Mouse (Mus musculus) kidney, embryonic 16.5 days (tissue): ENCODE measurements around the gene Dpysl5. TPM values are rescaled to one million over a fixed set of nuclear protein-coding genes. Genes with fewer than 3 reads are reported as not detected.

Source experiments
- ATAC-seq: fragments of 200-750 bp; cut with Nextera tagmentation; 2 replicates; pipeline ENCODE4 v1.8.0; 2017; ENCODE audit warnings: moderate TSS enrichment; ENCODE audit not compliant: low FRiP score, low TSS enrichment
- H3K27ac ChIP-seq: fragments of 300-500 bp; sonication (generic); 2 replicates; pipeline ENCODE4 v1.5.1; 2014; ENCODE audit warnings: low read length
- H3K27me3 ChIP-seq: fragments of 300-500 bp; sonication (generic); 2 replicates; pipeline ENCODE4 v1.6.1; 2014; ENCODE audit warnings: low read length, control low read depth, mixed read lengths; ENCODE audit not compliant: insufficient read depth
- H3K36me3 ChIP-seq: fragments of 300-500 bp; sonication (generic); 2 replicates; pipeline ENCODE4 v1.6.1; 2014; ENCODE audit warnings: low read length, control low read depth, mixed read lengths; ENCODE audit not compliant: insufficient read depth
- H3K4me1 ChIP-seq: fragments of 300-500 bp; sonication (generic); 2 replicates; pipeline ENCODE4 v1.6.1; 2014; ENCODE audit warnings: low read length, control low read depth, mixed read lengths; ENCODE audit not compliant: insufficient read depth
- H3K4me2 ChIP-seq: fragments of 300-500 bp; sonication (generic); replicated peaks from 2 replicates; pipeline ENCODE4 v1.6.1; 2014; ENCODE audit warnings: low read depth, low read length
- H3K4me3 ChIP-seq: fragments of 300-500 bp; sonication (generic); 2 replicates; pipeline ENCODE4 v1.5.1; 2014; ENCODE audit warnings: mild to moderate bottlenecking, low read length
- H3K9ac ChIP-seq: fragments of 300-500 bp; sonication (generic); replicated peaks from 2 replicates; pipeline ENCODE4 v1.6.1; 2014; ENCODE audit warnings: low read length
- H3K9me3 ChIP-seq: fragments of 300-500 bp; sonication (generic); 2 replicates; pipeline ENCODE4 v1.6.1; 2016; ENCODE audit warnings: low read length, control low read depth
- WGBS: fragments of 180-500 bp; shearing (Covaris S2); extraction: QIAGEN DNeasy Blood & Tissue Kit; methylation state at CpG from one replicate; pipeline ENCODE4 v1.1.7; 2014; 5-methylcytosine and 5-hydroxymethylcytosine counted together
- polyA plus RNA-seq: library from polyadenylated mRNA; unstranded; fragments of >200 nt; fragmentation: Nextera tagmentation; extraction: Ambion mirVana; gene quantifications from 2 replicates; pipeline ENCODE4 v1.2.1, GENCODE M21; 2015

Dpysl5 gene
- polyA plus RNA-seq, 1 experiment from 2014 or later = 5.4 TPM

DNA sequence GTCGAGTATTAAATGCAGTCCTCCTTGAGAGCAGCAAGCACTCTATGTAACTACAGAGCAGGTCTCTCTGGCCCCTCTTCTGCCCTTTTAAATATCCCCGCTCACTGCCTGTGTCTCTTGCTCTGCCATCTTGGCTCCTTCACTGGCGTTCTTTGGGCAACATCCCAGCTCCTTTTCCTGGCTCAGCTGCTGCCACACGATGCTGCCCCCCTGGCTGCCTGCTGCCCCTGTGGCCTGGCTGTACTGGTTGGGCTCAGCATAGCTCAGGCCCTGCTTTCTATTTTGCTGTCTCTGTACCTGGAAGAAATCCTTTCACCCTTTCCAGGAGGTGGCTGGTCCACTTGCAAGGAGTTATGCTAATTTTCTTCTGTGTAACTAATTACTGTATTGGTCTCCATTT is 41.8 kb downstream of the Dpysl5 start:
- H3K4me3 ChIP-seq = no peak overlapping the region
- no peaks in the 10 kb centered on the region for H3K4me1 ChIP-seq
- no peak for ATAC-seq
- H3K27ac ChIP-seq = no peak overlapping the region
- H3K36me3 ChIP-seq = no peaks in the 10 kb centered on the region
- H3K9me3 ChIP-seq = no peaks in the 10 kb centered on the region
- H3K4me2 ChIP-seq = no peak overlapping the region
- no peaks in the 10 kb centered on the region for H3K27me3 ChIP-seq
- no peak overlapping the region for H3K9ac ChIP-seq
- WGBS = 78% methylated on average over 4 of the region's 4 CpGs

DNA sequence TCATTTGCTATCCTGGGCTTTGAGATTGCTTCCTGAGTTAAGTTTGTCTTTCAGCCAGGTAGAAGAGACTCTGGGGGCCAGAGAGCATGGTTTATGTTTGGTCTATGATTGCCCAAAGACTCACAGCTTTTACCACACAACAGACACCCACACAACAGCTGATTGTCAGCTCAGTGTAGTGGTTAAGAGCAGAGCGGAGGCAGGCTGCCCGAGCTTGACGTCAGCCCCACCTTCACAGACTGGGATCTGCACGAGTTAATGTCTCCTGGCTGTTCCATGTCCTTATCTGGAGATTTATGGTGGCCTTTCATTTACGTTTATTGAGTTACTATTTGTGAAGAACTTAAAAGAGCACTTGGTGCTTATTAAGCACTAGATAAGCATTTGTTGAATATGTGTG is 43.9 kb downstream of the Dpysl5 start:
- 47% methylated on average over 5 of the region's 5 CpGs for WGBS
- H3K36me3 ChIP-seq = no peaks in the 10 kb centered on the region
- no peak for ATAC-seq

DNA sequence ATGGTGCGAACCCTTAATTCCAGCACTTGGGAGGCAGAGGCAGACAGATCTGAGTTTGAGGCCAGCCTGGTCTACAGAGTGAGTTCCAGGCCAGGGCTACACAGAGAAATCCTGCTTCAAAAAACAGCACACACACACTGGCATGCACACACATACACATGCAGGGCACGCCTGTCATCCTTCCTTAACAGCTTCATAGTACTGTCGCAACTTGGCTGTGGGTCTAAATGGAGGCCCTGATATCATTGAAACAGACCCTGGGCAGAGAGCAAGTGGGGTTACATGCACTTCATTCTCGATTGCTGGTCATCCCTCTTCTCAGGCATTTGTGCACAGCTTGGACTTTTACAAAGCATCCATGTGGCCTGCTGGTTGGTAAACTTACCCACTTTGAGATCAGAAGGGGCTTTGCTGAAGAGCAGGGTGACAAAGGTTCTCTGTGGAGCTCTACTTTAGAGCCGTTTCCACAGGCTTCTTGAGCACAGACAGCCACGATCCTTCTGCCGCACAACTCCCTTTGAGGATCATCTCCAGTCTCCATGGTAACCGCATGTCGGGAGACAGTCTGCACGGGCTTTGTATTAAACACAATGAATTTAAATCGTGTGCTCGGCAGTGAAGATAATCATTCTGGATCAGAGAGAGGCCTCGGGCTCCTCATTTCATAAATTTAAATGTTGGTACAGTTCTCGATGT is 51.6 kb downstream of the Dpysl5 start:
- no peaks in the 10 kb centered on the region; the same call in 1 of the 2 replicates for H3K4me1 ChIP-seq
- H3K4me2 ChIP-seq = no peak overlapping the region
- no peak overlapping the region for H3K9ac ChIP-seq
- no peak for ATAC-seq
- no peaks in the 10 kb centered on the region for H3K9me3 ChIP-seq
- H3K4me3 ChIP-seq = no peak overlapping the region
- H3K27ac ChIP-seq = no peak overlapping the region
- H3K27me3 ChIP-seq = no peaks in the 10 kb centered on the region
- 77% methylated on average over 14 of the region's 14 CpGs for WGBS
- no peaks in the 10 kb centered on the region for H3K36me3 ChIP-seq

More for the DNA sequence above, 43.9 kb downstream of the Dpysl5 start:
- Histone ChIP-seq H3K4me1 (no peaks in the 10 kb centered on the region), H3K9me3 (no peaks in the 10 kb centered on the region), H3K4me2 (no peak overlapping the region), H3K27ac (no peak overlapping the region), H3K9ac (no peak overlapping the region), H3K4me3 (no peak overlapping the region), H3K27me3 (no peaks in the 10 kb centered on the region)

DNA sequence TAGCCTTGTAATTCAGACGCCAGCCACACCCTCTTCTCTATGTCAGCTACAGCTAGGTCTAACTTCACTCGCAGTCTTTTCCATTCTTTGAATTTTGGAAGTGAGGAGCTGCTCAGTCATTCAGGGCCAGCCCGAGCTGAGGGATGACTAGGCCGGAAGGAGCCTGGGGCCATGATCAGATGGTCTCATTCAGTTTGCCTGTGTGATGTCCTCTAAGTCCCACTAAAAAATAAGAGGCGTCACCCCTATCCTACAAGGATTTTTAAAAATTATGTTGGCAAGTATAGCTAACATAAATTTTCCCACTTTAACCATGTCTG is 52.1 kb downstream of the Dpysl5 start:
- WGBS = 86% methylated on average over 5 of the region's 5 CpGs
- Histone ChIP-seq H3K4me2 (no peak overlapping the region), H3K36me3 (no peaks in the 10 kb centered on the region), H3K27me3 (no peaks in the 10 kb centered on the region), H3K4me1 (peaks cover 4% of the 10 kb centered on the region), H3K4me3 (no peak overlapping the region), H3K9me3 (no peaks in the 10 kb centered on the region), H3K9ac (no peak overlapping the region), H3K27ac (no peak overlapping the region)
- ATAC-seq = no peak

DNA sequence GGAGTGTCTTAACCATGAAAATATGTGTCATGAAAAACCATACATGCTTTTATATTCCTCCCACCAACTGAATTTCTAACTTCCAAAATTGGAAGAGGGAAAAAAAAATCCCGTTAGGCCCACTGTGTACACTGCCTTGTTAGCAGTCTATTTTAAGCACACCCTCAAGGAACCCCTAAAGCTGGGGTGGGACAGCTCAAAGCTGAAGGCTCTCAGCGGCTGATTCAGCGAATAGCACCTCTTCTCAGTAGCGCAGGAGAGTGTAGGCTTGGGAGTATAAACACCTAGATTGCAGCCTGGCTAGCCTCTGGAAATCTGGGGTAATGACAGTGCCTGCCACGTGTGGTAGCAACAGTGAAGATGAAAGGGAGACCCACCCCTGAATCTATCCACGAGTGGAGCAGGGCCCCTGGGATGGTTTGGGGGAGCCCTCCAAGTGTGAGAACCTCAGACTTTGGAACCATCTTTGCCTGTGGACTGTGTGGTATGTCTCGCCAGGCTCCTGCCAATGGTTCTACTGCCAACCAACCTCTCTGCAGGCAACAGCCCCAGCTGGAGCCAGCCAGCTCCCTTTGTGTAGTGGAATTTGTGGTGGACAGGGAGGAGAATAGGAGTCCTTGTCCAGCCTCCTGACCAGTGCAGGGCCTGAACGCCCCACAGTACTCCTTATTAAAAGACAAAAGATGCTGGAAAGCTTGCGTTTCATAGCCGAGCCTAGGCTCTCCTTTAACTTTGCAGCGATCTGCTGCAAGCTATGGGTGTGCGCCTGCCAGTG is 54.4 kb downstream of the Dpysl5 start:
- Histone ChIP-seq H3K4me2 (no peak overlapping the region), H3K4me3 (no peak overlapping the region), H3K9me3 (no peaks in the 10 kb centered on the region), H3K27me3 (no peaks in the 10 kb centered on the region), H3K4me1 (peaks cover 10% of the 10 kb centered on the region), H3K27ac (no peak overlapping the region), H3K9ac (no peak overlapping the region), H3K36me3 (no peaks in the 10 kb centered on the region)
- 80% methylated on average over 12 of the region's 12 CpGs for whole genome bisulfite sequencing
- ATAC-seq = no peak

DNA sequence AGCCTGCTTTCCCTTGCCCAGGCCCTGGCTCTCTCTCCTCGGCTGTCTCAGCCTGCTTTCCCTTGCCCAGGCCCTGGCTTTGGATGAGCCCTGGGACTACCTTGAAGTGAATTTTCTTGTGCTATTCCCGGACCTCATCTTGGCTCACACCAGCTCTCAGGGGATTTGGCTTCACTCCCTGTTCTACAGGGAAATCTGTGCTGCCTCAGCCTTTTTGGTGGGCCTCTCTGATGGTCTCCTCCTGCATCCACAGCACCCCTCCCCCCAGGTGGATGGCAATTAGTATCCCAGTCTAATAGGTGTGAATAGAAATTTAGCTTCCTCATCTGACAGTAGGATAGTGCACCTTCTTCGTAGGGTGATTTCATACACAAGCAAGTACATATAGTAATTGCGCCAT is 56.7 kb downstream of the Dpysl5 start:
- Histone ChIP-seq H3K36me3 (no peaks in the 10 kb centered on the region), H3K27ac (no peak overlapping the region), H3K4me2 (no peak overlapping the region), H3K9ac (no peak overlapping the region), H3K9me3 (no peaks in the 10 kb centered on the region), H3K4me3 (no peak overlapping the region), H3K27me3 (no peaks in the 10 kb centered on the region), H3K4me1 (peaks cover 15% of the 10 kb centered on the region)
- no peak for ATAC-seq
- 73% methylated on average over 4 of the region's 4 CpGs for WGBS

DNA sequence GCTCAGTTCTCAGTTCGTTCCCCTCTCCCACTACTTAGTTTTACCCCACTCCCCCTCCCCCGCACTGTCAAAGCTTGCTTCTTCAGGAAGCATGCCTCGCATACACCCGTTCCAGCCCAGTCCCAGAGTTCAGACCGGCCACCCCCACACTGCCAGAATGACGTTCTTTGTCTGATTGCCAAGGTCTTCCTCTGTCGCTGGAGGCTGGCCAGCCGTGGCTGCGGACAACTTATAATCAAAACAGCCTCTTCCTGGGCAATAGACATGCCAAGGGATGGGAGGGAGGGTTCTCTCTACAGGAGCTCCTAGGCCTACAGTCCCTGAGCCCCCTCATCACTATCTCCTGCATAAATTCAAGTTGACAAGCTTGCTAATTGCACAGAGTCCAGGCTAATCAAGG is 57.2 kb downstream of the Dpysl5 start:
- peaks cover 15% of the 10 kb centered on the region for H3K4me1 ChIP-seq
- H3K9me3 ChIP-seq = no peaks in the 10 kb centered on the region
- ATAC-seq = peak; percentile 76
- no peak overlapping the region for H3K4me3 ChIP-seq
- no peaks in the 10 kb centered on the region for H3K36me3 ChIP-seq
- no peaks in the 10 kb centered on the region for H3K27me3 ChIP-seq
- no peak overlapping the region for H3K27ac ChIP-seq
- H3K9ac ChIP-seq = no peak overlapping the region
- 0 out of 2 replicates have a peak overlapping the region, but pooled peaks have one; percentile 2 for H3K4me2 ChIP-seq
- WGBS = 9% methylated on average over 9 of the region's 9 CpGs

DNA sequence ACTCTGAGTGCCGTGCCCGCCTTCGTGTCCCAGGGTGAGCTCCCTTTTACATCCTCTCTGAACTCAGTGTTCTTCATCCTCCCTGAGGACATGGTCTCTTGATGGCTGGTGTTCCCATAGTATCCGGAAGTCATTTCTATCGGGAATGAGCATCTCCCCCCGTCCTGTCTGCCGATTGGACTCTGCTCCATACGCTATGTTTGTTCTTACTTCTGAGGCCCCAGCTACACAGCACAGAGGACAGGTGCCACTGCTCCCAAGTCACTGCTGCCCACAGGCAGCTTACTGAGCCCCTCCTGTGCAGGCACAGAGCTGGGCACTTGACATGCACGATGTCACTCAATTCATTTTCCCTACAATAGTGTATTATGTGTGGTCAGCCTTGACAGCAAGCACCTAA is 57.7 kb downstream of the Dpysl5 start:
- 0 out of 2 replicates have a peak, but pooled peaks have one; percentile 12 for ATAC-seq
- WGBS = 75% methylated on average over 9 of the region's 9 CpGs
- H3K9me3 ChIP-seq = no peaks in the 10 kb centered on the region
- H3K36me3 ChIP-seq = no peaks in the 10 kb centered on the region
- H3K9ac ChIP-seq = no peak overlapping the region
- no peaks in the 10 kb centered on the region for H3K27me3 ChIP-seq
- no peak overlapping the region for H3K27ac ChIP-seq
- H3K4me1 ChIP-seq = peaks cover 15% of the 10 kb centered on the region
- H3K4me2 ChIP-seq = no peak overlapping the region
- no peak overlapping the region for H3K4me3 ChIP-seq

DNA sequence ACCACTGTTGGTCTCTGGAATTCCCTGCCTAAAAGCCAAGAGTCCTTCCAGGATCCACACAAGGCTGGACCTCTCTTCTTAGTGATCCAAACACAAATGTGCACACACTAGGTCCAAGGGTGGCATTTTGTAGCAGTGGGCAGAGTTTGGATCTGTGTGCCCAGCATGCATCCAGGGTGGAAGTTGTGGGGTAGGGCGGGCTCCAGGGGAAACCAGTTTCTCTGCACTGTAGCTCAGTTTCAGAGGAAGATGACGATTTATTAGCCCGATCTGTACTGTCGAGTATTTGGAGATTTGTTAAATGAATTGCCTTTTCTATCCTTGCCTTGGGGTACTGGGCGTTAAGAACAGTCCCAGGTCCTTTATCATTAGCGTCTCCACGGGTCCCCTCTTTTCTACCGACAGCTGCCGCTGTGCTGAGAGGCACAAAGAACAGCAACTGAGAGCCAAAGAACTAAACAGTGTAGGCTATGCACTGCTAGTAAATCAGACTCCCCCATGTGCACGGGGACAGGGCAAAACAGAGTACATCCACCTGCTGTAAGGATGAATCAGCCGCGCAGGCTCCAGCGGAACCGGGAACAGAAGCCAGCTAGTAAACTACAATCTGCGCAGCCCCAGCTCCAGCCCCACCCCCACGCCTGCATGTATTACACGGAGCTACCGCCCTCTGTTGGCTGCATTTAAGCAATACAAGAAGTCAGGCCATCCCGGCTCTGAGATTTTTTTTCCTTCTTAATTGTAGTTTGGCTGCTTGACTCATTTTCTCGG is 63.4 kb downstream of the Dpysl5 start:
- Histone ChIP-seq H3K4me2 (peak overlapping the region; percentile 60), H3K36me3 (no peaks in the 10 kb centered on the region), H3K4me1 (peaks cover 7% of the 10 kb centered on the region; the same call in 1 of the 2 replicates), H3K4me3 (peak overlapping the region; percentile 36), H3K9me3 (no peaks in the 10 kb centered on the region), H3K27ac (no peak overlapping the region), H3K27me3 (no peaks in the 10 kb centered on the region), H3K9ac (peak overlapping the region; percentile 50; the same call in 1 of the 2 replicates)
- 9% methylated on average over 20 of the region's 20 CpGs for WGBS
- ATAC-seq = peak; percentile 79
